Mouse (Mus musculus) thymus, adult 2 months (tissue): ENCODE data around the gene Pde9a. TPM values are rescaled to one million over a fixed set of nuclear protein-coding genes. Genes with fewer than 3 reads are reported as not detected.

ENCODE experiments used
- DNase-seq: peaks from one replicate; pipeline ENCODE4 v3.0.0; 2021
- H3K27ac ChIP-seq: fragments of 200-500 bp; 2 replicates; pipeline ENCODE4 v1.5.1; 2012; ENCODE audit warnings: low read length, control low read depth; ENCODE audit not compliant: control insufficient read depth, insufficient read depth
- H3K27me3 ChIP-seq: fragments of 200-500 bp; 2 replicates; pipeline ENCODE4 v1.6.1; 2012; ENCODE audit warnings: mild to moderate bottlenecking, low read length, moderate library complexity, mixed read lengths; ENCODE audit not compliant: control insufficient read depth, insufficient read depth
- H3K36me3 ChIP-seq: fragments of 200-500 bp; 2 replicates; pipeline ENCODE4 v1.6.1; 2012; ENCODE audit warnings: mild to moderate bottlenecking, low read length, moderate library complexity; ENCODE audit not compliant: control insufficient read depth, insufficient read depth
- H3K4me1 ChIP-seq: fragments of 200-500 bp; replicated peaks from 2 replicates; pipeline ENCODE4 v1.6.1; 2012; ENCODE audit warnings: low read length; ENCODE audit not compliant: control insufficient read depth, insufficient read depth
- H3K4me3 ChIP-seq: fragments of 200-500 bp; 2 replicates; pipeline ENCODE4 v1.5.1; 2012; ENCODE audit warnings: mild to moderate bottlenecking, low read length, control low read depth, moderate library complexity; ENCODE audit not compliant: control insufficient read depth, insufficient read depth
- CTCF ChIP-seq: fragments of 200-500 bp; IDR thresholded peaks from 2 replicates; pipeline ENCODE4 v1.5.1; 2012; ENCODE audit warnings: mild to moderate bottlenecking, control low read depth, low read length, moderate library complexity, borderline replicate concordance; ENCODE audit not compliant: control insufficient read depth, poor library complexity, insufficient read depth; ENCODE audit errors: extremely low read depth
- POLR2A ChIP-seq: fragments of 200-500 bp; IDR thresholded peaks from 2 replicates; pipeline ENCODE4 v1.6.1; 2012; ENCODE audit warnings: mild to moderate bottlenecking, low read length, control low read depth, moderate library complexity; ENCODE audit not compliant: control insufficient read depth, poor library complexity, insufficient read depth; ENCODE audit errors: extremely low read depth
- WGBS: fragments of 180-500 bp; shearing (Covaris S2); methylation state at CpG from one replicate; pipeline ENCODE4 v1.1.7; 2018; 5-methylcytosine and 5-hydroxymethylcytosine counted together
- polyA plus RNA-seq: library from polyadenylated mRNA; depleted of rRNA; stranded (reverse); fragments of >200 nt; gene quantifications from 2 replicates; pipeline ENCODE4 v1.2.3, GENCODE M21; 2012

Gene Pde9a
- polyA plus RNA-seq, 1 experiment: 4.6 TPM

DNA sequence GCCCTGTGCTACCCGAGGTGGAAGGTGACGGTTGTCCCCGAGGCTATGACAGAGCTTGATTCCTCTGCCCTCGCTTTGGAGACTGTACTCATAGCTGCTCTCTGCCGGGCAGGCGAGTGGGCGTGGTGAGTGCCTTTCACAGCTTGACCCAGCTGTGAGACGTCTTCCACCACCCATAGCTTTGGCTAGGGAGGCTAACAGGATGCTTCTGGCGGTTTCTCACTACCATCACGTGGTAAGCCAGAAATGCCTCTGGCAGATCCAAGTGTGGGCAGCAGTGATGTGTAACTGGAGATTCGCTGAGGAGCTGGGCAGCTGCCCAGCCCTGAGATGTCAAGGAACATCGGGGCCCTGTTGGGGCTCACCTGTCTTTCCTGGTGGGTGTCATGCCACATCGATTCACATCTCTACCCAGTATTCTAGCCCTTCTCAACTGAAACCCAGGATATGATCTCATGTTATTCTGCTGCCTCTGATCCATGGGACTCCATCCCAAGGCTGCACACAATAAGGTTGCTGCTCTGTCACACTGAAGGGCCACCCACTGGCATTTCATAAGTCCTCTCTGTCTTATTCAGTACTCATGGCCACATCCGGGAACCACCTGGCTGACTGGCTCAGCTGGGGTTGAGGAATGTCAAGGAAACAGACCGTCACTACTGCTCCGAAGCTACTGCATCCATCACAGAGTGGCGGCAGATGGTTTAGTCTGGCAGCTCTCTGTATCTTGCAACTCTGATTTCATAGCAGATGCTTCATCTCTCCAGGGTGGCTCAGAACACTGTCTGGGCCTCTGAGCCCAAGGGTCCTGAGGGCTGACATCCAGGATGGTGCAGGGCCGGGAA, 70.9 kb downstream of the Pde9a start:
- Histone ChIP-seq H3K36me3 (no peaks in the 10 kb centered on the region), H3K27ac (no peak overlapping the region), H3K4me1 (no peaks in the 10 kb centered on the region), H3K27me3 (no peaks in the 10 kb centered on the region), H3K4me3 (no peak overlapping the region)
- WGBS: 81% methylated on average over 18 of the region's 18 CpGs
- TF ChIP-seq POLR2A (no peak), CTCF (no peak)
- no peak for DNase-seq

GRCm38 (mm10) chr17:31460416-31460815, 74.4 kb downstream of the Pde9a start:
- no peaks in the 10 kb centered on the region for H3K36me3 ChIP-seq
- 84% methylated on average over 4 of the region's 4 CpGs for WGBS

DNA sequence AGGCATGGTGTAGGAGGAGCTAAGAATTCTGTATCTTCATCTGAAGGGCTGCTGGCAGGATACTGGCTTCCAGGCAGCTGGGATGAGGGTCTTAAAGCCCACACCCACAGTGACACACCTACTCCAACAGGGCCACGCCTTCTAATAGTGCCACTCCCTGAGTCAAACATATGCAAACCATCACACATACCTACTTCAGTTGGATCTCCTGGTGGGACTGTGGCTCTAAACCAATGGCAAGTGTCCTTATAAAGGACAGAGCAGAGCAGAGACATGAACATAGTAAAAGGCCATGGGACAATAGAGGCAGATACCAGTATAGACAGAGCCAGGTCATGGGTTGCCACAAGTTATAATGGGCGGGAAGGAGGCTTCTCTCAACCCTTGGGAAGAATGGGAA, 76.5 kb downstream of the Pde9a start:
- H3K4me1 ChIP-seq: no peaks in the 10 kb centered on the region
- no peaks in the 10 kb centered on the region for H3K36me3 ChIP-seq
- no peak overlapping the region for H3K4me3 ChIP-seq
- no peak for TF ChIP-seq CTCF
- no peak for TF ChIP-seq POLR2A
- H3K27me3 ChIP-seq: no peaks in the 10 kb centered on the region
- 84% methylated on average over 2 of the region's 2 CpGs for WGBS
- no peak for DNase-seq
- no peak overlapping the region for H3K27ac ChIP-seq

More at GRCm38 (mm10) chr17:31460416-31460815, 74.4 kb downstream of the Pde9a start:
- Histone ChIP-seq H3K4me3 (no peak overlapping the region), H3K27ac (no peak overlapping the region), H3K4me1 (no peaks in the 10 kb centered on the region), H3K27me3 (no peaks in the 10 kb centered on the region)
- TF ChIP-seq POLR2A: no peak
- no peak for TF ChIP-seq CTCF
- DNase-seq: no peak

DNA sequence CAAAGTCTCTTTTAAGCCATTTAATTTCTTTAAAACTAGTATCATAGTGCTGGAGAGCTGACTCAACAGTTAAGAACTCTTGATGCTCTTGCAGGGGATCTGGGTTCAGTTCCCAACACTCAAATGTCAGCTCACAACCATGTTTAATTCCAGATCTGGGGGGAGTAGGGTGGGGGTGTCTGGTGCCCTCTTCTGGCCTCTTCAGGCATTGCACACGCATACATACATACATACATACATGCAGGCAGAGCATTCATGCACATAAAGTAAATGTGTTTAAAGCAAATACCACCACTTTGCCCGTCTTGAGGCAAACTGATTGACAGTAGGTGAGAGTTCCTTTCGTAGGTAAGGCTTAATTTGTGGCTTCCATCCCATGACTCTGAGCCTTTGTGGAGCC, 80.8 kb downstream of the Pde9a start:
- H3K4me3 ChIP-seq: no peak overlapping the region
- H3K27me3 ChIP-seq: no peaks in the 10 kb centered on the region
- no peak overlapping the region for H3K27ac ChIP-seq
- no peaks in the 10 kb centered on the region for H3K4me1 ChIP-seq
- WGBS: 88% methylated on average over 3 of the region's 3 CpGs
- DNase-seq: no peak
- no peak for TF ChIP-seq POLR2A
- TF ChIP-seq CTCF: no peak
- H3K36me3 ChIP-seq: no peaks in the 10 kb centered on the region

- H3K36me3 ChIP-seq: no peaks in the 10 kb centered on the region
- TF ChIP-seq CTCF (no peak), POLR2A (no peak)
- no peak overlapping the region for H3K27ac ChIP-seq
- no peaks in the 10 kb centered on the region for H3K4me1 ChIP-seq
- no peaks in the 10 kb centered on the region for H3K27me3 ChIP-seq
- DNase-seq: no peak
- H3K4me3 ChIP-seq: no peak overlapping the region
- WGBS: 71% methylated on average over 5 of the region's 5 CpGs
Observed at GRCm38 (mm10) chr17:31468496-31468895, 82.5 kb downstream of the Pde9a start.

- 90% methylated on average over 5 of the region's 5 CpGs for WGBS
- Histone ChIP-seq H3K27me3 (no peaks in the 10 kb centered on the region), H3K4me1 (no peaks in the 10 kb centered on the region), H3K4me3 (no peak overlapping the region), H3K27ac (no peak overlapping the region), H3K36me3 (no peaks in the 10 kb centered on the region)
- no peak for DNase-seq
- TF ChIP-seq POLR2A: no peak
- no peak for TF ChIP-seq CTCF
Observed at GRCm38 (mm10) chr17:31470766-31471418, 84.9 kb downstream of the Pde9a start.

GRCm38 (mm10) chr17:31474388-31474787, 88.4 kb downstream of the Pde9a start:
- Histone ChIP-seq H3K27ac (no peak overlapping the region), H3K4me1 (peaks cover 4% of the 10 kb centered on the region; the same call in 1 of the 2 replicates), H3K36me3 (no peaks in the 10 kb centered on the region), H3K27me3 (no peaks in the 10 kb centered on the region), H3K4me3 (no peak overlapping the region)
- DNase-seq: no peak
- TF ChIP-seq POLR2A (no peak), CTCF (no peak)
- WGBS: 94% methylated on average over 6 of the region's 6 CpGs
